Mouse (Mus musculus) lung, embryonic 16.5 days (tissue): ENCODE measurements around the gene Mgll. TPM values are rescaled to one million over a fixed set of nuclear protein-coding genes. Genes with fewer than 3 reads are reported as not detected.
A peak's percentile ranks its signal among the peaks of the same experiment; 100 is the strongest.

Source experiments
- ATAC-seq: fragments of 200-750 bp; cut with Nextera tagmentation; 2 replicates; pipeline ENCODE4 v1.8.0; 2017; ENCODE audit warnings: low read depth, mild to moderate bottlenecking, moderate library complexity
- H3K27ac ChIP-seq: fragments of 300-500 bp; sonication (generic); 2 replicates; pipeline ENCODE4 v1.5.1; 2014; ENCODE audit warnings: mild to moderate bottlenecking, control low read depth, low read length
- H3K27me3 ChIP-seq: fragments of 300-500 bp; sonication (generic); 2 replicates; pipeline ENCODE4 v1.6.1; 2014; ENCODE audit warnings: low read depth, low read length, mixed read lengths; ENCODE audit not compliant: control insufficient read depth, insufficient read depth
- H3K36me3 ChIP-seq: fragments of 300-500 bp; sonication (generic); 2 replicates; pipeline ENCODE4 v1.6.1; 2014; ENCODE audit warnings: low read length; ENCODE audit not compliant: control insufficient read depth, insufficient read depth
- H3K4me1 ChIP-seq: fragments of 300-500 bp; sonication (generic); replicated peaks from 2 replicates; pipeline ENCODE4 v1.6.1; 2014; ENCODE audit warnings: low read length, mixed read lengths; ENCODE audit not compliant: control insufficient read depth, insufficient read depth
- H3K4me2 ChIP-seq: fragments of 300-500 bp; sonication (generic); 2 replicates; pipeline ENCODE4 v1.6.1; 2014; ENCODE audit warnings: low read depth, low read length, control low read depth
- H3K4me3 ChIP-seq: fragments of 300-500 bp; sonication (generic); 2 replicates; pipeline ENCODE4 v1.5.1; 2014; ENCODE audit warnings: mild to moderate bottlenecking, low read length, control low read depth
- H3K9ac ChIP-seq: fragments of 300-500 bp; sonication (generic); 2 replicates; pipeline ENCODE4 v1.6.1; 2014; ENCODE audit warnings: low read length, control low read depth
- H3K9me3 ChIP-seq: fragments of 300-500 bp; sonication (generic); 2 replicates; pipeline ENCODE4 v1.6.1; 2016; ENCODE audit warnings: low read length; ENCODE audit not compliant: control insufficient read depth
- WGBS: fragments of 180-500 bp; shearing (Covaris S2); extraction: QIAGEN DNeasy Blood & Tissue Kit; methylation state at CpG from one replicate; pipeline ENCODE4 v1.1.7; 2014; 5-methylcytosine and 5-hydroxymethylcytosine counted together
- polyA plus RNA-seq: library from polyadenylated mRNA; unstranded; fragments of >200 nt; fragmentation: Nextera tagmentation; extraction: Ambion mirVana; gene quantifications from 2 replicates; pipeline ENCODE4 v1.2.1, GENCODE M21; 2015

Gene Mgll
- polyA plus RNA-seq, 1 experiment from 2014 or later: 73.2 TPM

DNA sequence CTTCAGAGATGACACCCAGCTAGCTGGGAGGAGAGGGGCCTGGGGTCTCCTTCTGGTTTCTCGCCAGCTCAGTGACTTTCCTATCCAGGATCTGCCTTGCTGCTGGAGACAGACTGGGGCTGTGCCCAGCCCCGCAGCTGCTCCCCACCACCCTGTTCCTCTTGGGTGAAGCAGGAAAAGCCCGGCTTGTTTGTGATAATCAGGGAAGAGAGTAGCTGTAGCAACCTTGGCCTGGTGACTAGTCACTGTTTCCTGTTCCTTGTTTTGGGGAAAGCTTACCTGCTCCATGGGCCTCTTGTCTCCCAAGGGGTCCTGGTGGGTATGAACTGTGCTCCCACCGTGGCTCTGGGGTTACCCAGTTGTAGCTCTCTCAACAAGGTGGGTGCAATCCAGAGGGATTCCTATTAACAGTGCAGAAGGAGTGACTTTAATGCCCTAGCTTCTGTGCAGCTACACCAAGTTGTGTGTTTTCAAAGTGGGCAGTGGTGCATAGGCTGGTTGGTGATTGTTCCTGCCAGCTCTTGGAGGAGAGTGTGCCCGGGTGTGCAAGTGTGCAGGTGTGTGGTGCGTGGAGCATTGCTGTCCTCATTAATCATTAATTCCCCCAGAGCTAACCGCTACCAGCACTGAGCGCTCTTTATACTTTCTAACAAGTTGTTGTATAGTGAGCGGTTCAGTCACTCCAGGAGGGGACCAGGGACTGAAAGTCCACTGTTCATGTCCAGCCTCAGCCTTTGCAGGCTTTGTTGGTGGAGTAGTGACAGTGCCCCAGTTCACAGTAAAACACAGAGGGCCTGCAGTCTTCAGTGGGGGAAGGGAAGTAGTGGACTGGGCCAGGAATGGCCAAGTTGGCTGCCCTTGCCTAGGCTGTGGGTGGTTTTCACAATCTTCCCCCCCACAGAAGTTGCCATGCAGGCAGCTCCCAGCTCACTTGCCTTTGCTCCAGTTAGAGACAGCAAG, 2.3 kb downstream of the Mgll start:
- 42% methylated on average over 9 of the region's 9 CpGs for WGBS
- Histone ChIP-seq H3K9ac (peak overlapping the region; percentile 27; the same call in 1 of the 2 replicates), H3K27me3 (no peaks in the 10 kb centered on the region; the same call in 1 of the 2 replicates), H3K4me1 (peaks cover 18% of the 10 kb centered on the region), H3K9me3 (no peaks in the 10 kb centered on the region), H3K36me3 (peaks cover 2% of the 10 kb centered on the region; the same call in 1 of the 2 replicates), H3K4me2 (peak overlapping the region; percentile 97), H3K4me3 (peak overlapping the region; percentile 21), H3K27ac (no peak overlapping the region)
- no peak for ATAC-seq

- H3K4me1 ChIP-seq: peaks cover 28% of the 10 kb centered on the region
- no peaks in the 10 kb centered on the region for H3K9me3 ChIP-seq
- H3K36me3 ChIP-seq: peaks cover 2% of the 10 kb centered on the region; the same call in 1 of the 2 replicates
- no peak overlapping the region for H3K27ac ChIP-seq
- H3K9ac ChIP-seq: no peak overlapping the region
- no peak overlapping the region for H3K4me2 ChIP-seq
- ATAC-seq: no peak
- H3K27me3 ChIP-seq: no peaks in the 10 kb centered on the region; the same call in 1 of the 2 replicates
- H3K4me3 ChIP-seq: no peak overlapping the region
- WGBS: 85% methylated on average over 5 of the region's 5 CpGs
Observed at GRCm38 (mm10) chr6:88727490-88727889, 3.3 kb downstream of the Mgll start.

DNA sequence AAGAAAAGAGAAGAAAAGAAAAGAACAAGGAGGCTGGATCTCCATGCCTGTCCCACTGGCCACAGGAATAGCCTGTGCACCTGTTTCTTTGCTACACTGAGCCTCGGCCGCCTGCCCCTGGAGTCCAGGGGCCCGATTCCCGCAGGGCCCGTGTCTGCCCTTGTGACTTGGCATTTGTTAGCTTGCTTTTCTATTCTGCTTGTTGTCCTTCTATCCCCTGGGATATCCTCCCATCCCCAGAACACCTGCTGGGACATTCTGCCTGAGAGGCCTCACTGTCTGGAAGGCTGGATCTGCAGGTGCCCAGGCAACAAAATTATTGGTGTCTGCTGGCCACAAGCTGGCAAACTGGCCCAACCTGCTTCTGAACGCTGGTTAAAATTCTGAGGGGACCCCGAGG, 3.8 kb downstream of the Mgll start:
- Histone ChIP-seq H3K27ac (no peak overlapping the region), H3K4me1 (peaks cover 29% of the 10 kb centered on the region), H3K27me3 (no peaks in the 10 kb centered on the region; the same call in 1 of the 2 replicates), H3K9me3 (no peaks in the 10 kb centered on the region), H3K4me2 (no peak overlapping the region), H3K9ac (no peak overlapping the region), H3K4me3 (no peak overlapping the region), H3K36me3 (peaks cover 2% of the 10 kb centered on the region; the same call in 1 of the 2 replicates)
- WGBS: 79% methylated on average over 7 of the region's 7 CpGs
- no peak for ATAC-seq

DNA sequence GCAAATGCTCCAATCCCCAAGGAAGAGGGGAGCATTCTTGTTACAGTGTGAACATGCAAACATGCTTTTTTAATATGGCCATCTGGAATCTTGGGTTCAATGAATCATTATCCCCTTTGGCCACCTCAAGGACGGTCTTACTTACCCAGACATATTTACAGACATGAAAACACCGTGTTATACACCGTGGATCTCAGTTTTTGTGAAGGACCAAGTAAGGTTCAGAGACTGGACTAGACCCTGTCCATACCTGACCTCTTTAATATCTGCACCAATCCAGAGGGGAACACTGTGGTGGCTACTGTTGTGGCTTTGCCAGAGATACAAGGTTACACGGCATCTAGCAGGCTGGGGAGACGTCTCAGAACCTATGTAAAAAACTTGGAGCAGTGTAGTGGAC, 4.3 kb downstream of the Mgll start:
- WGBS: 79% methylated on average over 5 of the region's 5 CpGs

GRCm38 (mm10) chr6:88731211-88731751, 7.1 kb downstream of the Mgll start:
- H3K27me3 ChIP-seq: no peaks in the 10 kb centered on the region
- peak; percentile 56 for ATAC-seq
- H3K4me3 ChIP-seq: no peak overlapping the region
- H3K9ac ChIP-seq: no peak overlapping the region
- H3K9me3 ChIP-seq: no peaks in the 10 kb centered on the region
- H3K4me2 ChIP-seq: no peak overlapping the region
- H3K36me3 ChIP-seq: peaks cover 2% of the 10 kb centered on the region; the same call in 1 of the 2 replicates
- WGBS: 60% methylated on average over 11 of the region's 11 CpGs
- no peak overlapping the region for H3K27ac ChIP-seq
- peaks cover 29% of the 10 kb centered on the region for H3K4me1 ChIP-seq

More for the DNA sequence above, 4.3 kb downstream of the Mgll start:
- H3K27me3 ChIP-seq: no peaks in the 10 kb centered on the region; the same call in 1 of the 2 replicates
- H3K36me3 ChIP-seq: peaks cover 2% of the 10 kb centered on the region; the same call in 1 of the 2 replicates
- no peak overlapping the region for H3K27ac ChIP-seq
- ATAC-seq: no peak
- no peak overlapping the region for H3K4me3 ChIP-seq
- no peak overlapping the region for H3K4me2 ChIP-seq
- no peaks in the 10 kb centered on the region for H3K9me3 ChIP-seq
- H3K9ac ChIP-seq: no peak overlapping the region
- H3K4me1 ChIP-seq: peaks cover 33% of the 10 kb centered on the region

GRCm38 (mm10) chr6:88731991-88732390, 7.8 kb downstream of the Mgll start:
- Histone ChIP-seq H3K4me3 (no peak overlapping the region), H3K9me3 (no peaks in the 10 kb centered on the region), H3K4me1 (peaks cover 28% of the 10 kb centered on the region), H3K4me2 (no peak overlapping the region), H3K9ac (no peak overlapping the region), H3K27ac (no peak overlapping the region), H3K36me3 (peaks cover 2% of the 10 kb centered on the region; the same call in 1 of the 2 replicates), H3K27me3 (no peaks in the 10 kb centered on the region)
- 67% methylated on average over 3 of the region's 3 CpGs for WGBS
- ATAC-seq: no peak

DNA sequence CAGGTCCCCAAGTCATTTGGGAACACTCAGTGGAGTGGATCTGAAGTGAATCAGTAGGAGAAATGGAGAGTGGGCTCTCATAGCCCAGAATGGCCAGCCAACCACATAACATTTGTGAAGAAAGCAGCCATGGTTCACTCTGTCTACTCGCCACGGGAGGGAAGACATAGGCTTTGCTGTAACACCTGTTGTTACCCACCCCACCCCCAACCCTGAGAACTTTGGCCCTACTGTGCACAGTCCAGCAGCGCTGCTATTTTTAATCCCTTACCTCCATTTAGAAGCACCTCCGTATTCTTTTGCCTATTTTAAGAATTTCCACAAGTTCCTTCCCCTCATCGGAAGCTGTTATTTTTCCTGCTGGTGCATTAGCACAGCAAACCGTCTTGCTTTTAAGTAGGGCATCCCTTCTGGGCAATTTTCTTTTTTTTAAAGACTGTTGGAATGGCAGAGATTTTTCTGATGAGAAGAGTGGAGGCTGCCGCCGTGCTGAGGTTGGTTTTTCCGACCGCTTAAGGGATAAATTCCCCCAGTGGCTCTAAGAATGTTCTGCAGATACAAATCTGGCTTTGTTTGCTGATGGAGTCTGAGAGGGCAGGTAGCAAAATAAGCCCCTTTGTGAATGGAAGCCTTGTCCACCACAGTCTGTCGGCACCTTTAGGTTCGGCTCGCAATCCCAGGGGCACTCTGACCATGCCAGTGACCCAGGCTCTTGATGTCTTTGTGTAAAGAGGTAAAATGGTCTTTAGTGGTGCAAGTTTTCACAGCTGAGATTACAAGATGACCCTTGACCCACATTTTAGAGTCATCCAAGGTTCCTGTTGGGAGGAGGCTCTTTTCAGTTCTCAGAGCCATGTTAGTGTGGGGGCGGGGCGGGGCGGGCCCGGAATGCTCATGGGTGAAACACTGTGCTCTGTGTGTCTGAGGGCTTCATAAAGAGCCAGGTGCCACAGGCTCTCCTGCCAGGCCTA, 8.7 kb downstream of the Mgll start:
- ATAC-seq: no peak
- Histone ChIP-seq H3K4me2 (0 out of 2 replicates have a peak overlapping the region, but pooled peaks have one; percentile 4), H3K9ac (no peak overlapping the region), H3K36me3 (peaks cover 2% of the 10 kb centered on the region; the same call in 1 of the 2 replicates), H3K27me3 (no peaks in the 10 kb centered on the region), H3K4me3 (no peak overlapping the region), H3K27ac (peak overlapping the region; percentile 44), H3K9me3 (no peaks in the 10 kb centered on the region), H3K4me1 (peaks cover 32% of the 10 kb centered on the region)
- 49% methylated on average over 17 of the region's 17 CpGs for WGBS

- no peak for ATAC-seq
- Histone ChIP-seq H3K27ac (no peak overlapping the region), H3K9me3 (no peaks in the 10 kb centered on the region), H3K4me3 (no peak overlapping the region), H3K27me3 (no peaks in the 10 kb centered on the region), H3K4me1 (peaks cover 27% of the 10 kb centered on the region), H3K4me2 (no peak overlapping the region), H3K9ac (no peak overlapping the region), H3K36me3 (no peaks in the 10 kb centered on the region)
- WGBS: 65% methylated on average over 8 of the region's 8 CpGs
Observed at GRCm38 (mm10) chr6:88736337-88736736, 12.1 kb downstream of the Mgll start.
